Mouse (Mus musculus) CD4-positive, CD25-positive, alpha-beta regulatory T cell, adult 9 weeks (primary cell): ENCODE results near the gene Scgb1b3. TPM values are rescaled to one million over a fixed set of nuclear protein-coding genes. Genes with fewer than 3 reads are reported as not detected.

ENCODE experiments used
- polyA plus RNA-seq: library from polyadenylated mRNA; unstranded; fragments of 100-300 nt; shearing (Covaris generic); gene quantifications from one replicate; pipeline ENCODE4 v1.2.1, GENCODE M21; 2017

Gene Scgb1b3
- not detected for polyA plus RNA-seq

GRCm38 (mm10) chr7:31375292-31375691, at the start of gene Scgb1b3:
Scgb1b3 (plus strand) TSS chr7:31375592.

GRCm38 (mm10) chr7:31362022-31362560, 13.3 kb upstream of the Scgb1b3 start, which contains the start of gene Scgb2b3:
Scgb2b3 (minus strand) TSS chr7:31362072.

Other genes with a start within 250 kb of the Scgb1b3 start
- not detected for gene Scn1b, start 248.6 kb upstream of the Scgb1b3 start, polyA plus RNA-seq
- 192 TPM for gene Gramd1a, start 219.7 kb upstream of the Scgb1b3 start, polyA plus RNA-seq
- not detected for gene Scgb2b2, start 85.1 kb upstream of the Scgb1b3 start, polyA plus RNA-seq
- not detected for gene Scgb1b2, start 83.8 kb upstream of the Scgb1b3 start, polyA plus RNA-seq
- not detected for gene Scgb2b3, start 13.5 kb upstream of the Scgb1b3 start, polyA plus RNA-seq